Mouse (Mus musculus) C3H10T1/2 (cell line): ENCODE data around the gene Dhx9. TPM values are rescaled to one million over a fixed set of nuclear protein-coding genes. Genes with fewer than 3 reads are reported as not detected.

Source experiments
- polyA plus RNA-seq, 2 experiments: library from polyadenylated mRNA; unstranded; fragments of >200 nt; fragmentation: generic; extraction: Trizol; gene quantifications; one replicate each; pipeline ENCODE4 v1.2.1; 2012; ENCODE audit warnings: missing spikeins in 2 of 2

Dhx9 gene
- 10 to 100 TPM in 1 of 2 experiments, 1 to 10 TPM in 1; 2.8 to 19.7 TPM for polyA plus RNA-seq

GRCm38 (mm10) chr1:153487500-153487879, at the start of gene Dhx9:
TSS of gene Dhx9 (minus strand) at chr1:153487660.

GRCm38 (mm10) chr1:153424770-153425584, 62.5 kb downstream of the Dhx9 start, which contains the start of gene Shcbp1l:
TSS of gene Shcbp1l (plus strand) at chr1:153425162.

Other genes starting within 250 kb of the Dhx9 start
- gene Lamc1, start 154.9 kb downstream of the Dhx9 start, polyA plus RNA-seq = 10 to 100 TPM; 10.7 to 56.6 TPM
- gene Shcbp1l, start 62.5 kb downstream of the Dhx9 start, polyA plus RNA-seq = under 1 TPM; 0.02 to 0.06 TPM
- gene Npl, start 62.4 kb upstream of the Dhx9 start, polyA plus RNA-seq = under 1 TPM in 1 of 2 experiments, not detected in 1; 0.05 TPM
- under 1 TPM; 0.02 TPM for gene Rgs8, start 165.4 kb upstream of the Dhx9 start, polyA plus RNA-seq